ENCODE assay signal across 20 mouse cellular contexts in genomic region chr2:164886617-164887016, GRCm38 (mm10). TPM values are rescaled to one million over a fixed set of nuclear protein-coding genes. Genes with fewer than 3 reads are reported as not detected.
DNase-seq lines count a peak whose midpoint lies in the region; ATAC-seq and TF ChIP-seq lines count a peak whose summit lies in the region.
"Had no signal": no experiment of that assay in that cellular context is flagged by ENCODE, and none has a peak within 500 bp of the region (broad histone marks: within the 10 kb centered on the region; RNA-seq: fewer than 3 reads in every experiment).

No protein-coding gene starts in this region.

- H3K4me2 ChIP-seq in hindbrain, embryonic 12.5 days (replicated peaks): no peak overlapping the region
- H3K4me2 ChIP-seq in hindbrain, postnatal 0 days (ENCODE audit: low read depth, low read length): no peak overlapping the region
- H3K4me2 ChIP-seq: embryonic facial prominence, embryonic 13.5 days; forebrain, embryonic 12.5 days; heart, embryonic 12.5 days had no signal

- H3K27me3 ChIP-seq in hindbrain, embryonic 12.5 days: no peaks in the 10 kb centered on the region
- H3K27me3 ChIP-seq in hindbrain, postnatal 0 days (ENCODE audit: insufficient read depth, low read length): no peaks in the 10 kb centered on the region
- H3K27me3 ChIP-seq: embryonic facial prominence, embryonic 13.5 days; forebrain, embryonic 12.5 days; heart, embryonic 12.5 days had no signal

- intact Hi-C loops in left cerebral cortex, adult 2 months (cut with DNase I): loop anchor here (2.0 kb wide), 1 partner anchor 24 kb away; the partner anchor contains the start of gene Zfp335

- H3K9ac ChIP-seq in hindbrain, embryonic 12.5 days: no peak overlapping the region
- no peak overlapping the region for H3K9ac ChIP-seq in hindbrain, postnatal 0 days (replicated peaks; ENCODE audit: low read length)
- H3K9ac ChIP-seq: embryonic facial prominence, embryonic 13.5 days; forebrain, embryonic 12.5 days; heart, embryonic 12.5 days had no signal

- H3K36me3 ChIP-seq in hindbrain, embryonic 12.5 days: peaks cover 85% of the 10 kb centered on the region
- H3K36me3 ChIP-seq in hindbrain, postnatal 0 days (ENCODE audit: insufficient read depth, low read length): peaks cover 83% of the 10 kb centered on the region

- H3K9me3 ChIP-seq in hindbrain, embryonic 12.5 days (replicated peaks): no peaks in the 10 kb centered on the region
- no peaks in the 10 kb centered on the region for H3K9me3 ChIP-seq in hindbrain, postnatal 0 days (ENCODE audit: low read length)
- H3K9me3 ChIP-seq: embryonic facial prominence, embryonic 13.5 days; forebrain, embryonic 12.5 days; G1E; heart, embryonic 12.5 days; hindbrain, embryonic 10.5 days had no signal

- no peak for TF ChIP-seq CTCF in hindbrain, postnatal 0 days (IDR thresholded peaks at IDR 0.05; ENCODE audit: low read depth)
- no peak for TF ChIP-seq CTCF in left cerebral cortex, adult 2 months (IDR thresholded peaks at IDR 0.05)

- H3K4me3 ChIP-seq in hindbrain, embryonic 12.5 days: no peak overlapping the region
- H3K4me3 ChIP-seq in hindbrain, postnatal 0 days (ENCODE audit: low read length): no peak overlapping the region
- H3K4me3 ChIP-seq in left cerebral cortex, adult 2 months: no peak overlapping the region
- H3K4me3 ChIP-seq: embryonic facial prominence, embryonic 13.5 days; forebrain, embryonic 12.5 days; gastrocnemius, adult 2 months; heart, embryonic 12.5 days; hindbrain, embryonic 10.5 days had no signal

- 0 out of 2 replicates have a peak overlapping the region, but pooled peaks have one; percentile 35 for H3K27ac ChIP-seq in hindbrain, embryonic 12.5 days
- H3K27ac ChIP-seq in hindbrain, postnatal 0 days: no peak overlapping the region
- peak overlapping the region; percentile 74 for H3K27ac ChIP-seq in left cerebral cortex, adult 2 months
- H3K27ac ChIP-seq: embryonic facial prominence, embryonic 13.5 days; forebrain, embryonic 12.5 days; hindbrain, embryonic 10.5 days had no signal

- ATAC-seq in hindbrain, embryonic 12.5 days (ENCODE audit: low FRiP score): no peak
- no peak for ATAC-seq in hindbrain, postnatal 0 days
- ATAC-seq: CD4-positive, CD25-positive, alpha-beta regulatory T cell, adult 4 months had no signal

- H3K4me1 ChIP-seq in hindbrain, embryonic 12.5 days: peaks cover 3% of the 10 kb centered on the region; the same call in 1 of the 2 replicates
- no peaks in the 10 kb centered on the region for H3K4me1 ChIP-seq in hindbrain, postnatal 0 days (ENCODE audit: insufficient read depth, low read length)

- peak; percentile 5 for DNase-seq in cerebellum, adult 8-10 months
- DNase-seq in cerebellum, adult 18-20 months: no peak
- DNase-seq in hindbrain, postnatal 0 days (ENCODE audit: low spot score): no peak
- DNase-seq in left cerebral cortex, adult 2 months (ENCODE audit: extremely low spot score in 1 of 2, low spot score in 2 of 2): no peak
- DNase-seq in left cerebral cortex, adult 11 months (ENCODE audit: low spot score): no peak
- peak; percentile 29 to 42 for DNase-seq in right cerebral cortex, adult 2 months (ENCODE audit: low spot score in 2 of 2)
- no peak for DNase-seq in right cerebral cortex, postnatal 14 days
- DNase-seq: adrenal gland, adult 8-10 months; B cell, adult 2 months; cerebellum, adult 11 months; gastrocnemius, postnatal 25 days had no signal

- 95% methylated on average over 10 of the region's 10 CpGs for WGBS in hindbrain, embryonic 12.5 days
- WGBS in hindbrain, postnatal 0 days: 89% methylated on average over 10 of the region's 10 CpGs

RNA-seq across cellular contexts. Expression of gene Pcif1, which starts 7.5 kb away (rescaled TPM):
- 85.2 and 87.6 TPM in 2 replicates for polyA plus RNA-seq in hindbrain, embryonic 12.5 days (2016; fragmentation: Nextera tagmentation; extraction: Ambion mirVana)
- 76.7 and 83.7 TPM in 2 replicates for total RNA-seq in hindbrain, postnatal 0 days (2014; rRNA removed)
- polyA plus RNA-seq in hindbrain, postnatal 0 days (2015; fragmentation: Nextera tagmentation; extraction: Ambion mirVana): 107 and 108 TPM in 2 replicates
- 10 to 100 TPM; 44.8 to 48.8 TPM for total RNA-seq in left cerebral cortex, adult 2 months (2021)

RNA-seq across cellular contexts. Expression of gene Zfp335, which starts 24.9 kb away (rescaled TPM):
- 17.3 and 18.2 TPM in 2 replicates for polyA plus RNA-seq in hindbrain, embryonic 12.5 days (2016; fragmentation: Nextera tagmentation; extraction: Ambion mirVana)
- 26.5 and 28.3 TPM in 2 replicates for total RNA-seq in hindbrain, postnatal 0 days (2014; rRNA removed)
- 9.0 and 9.2 TPM in 2 replicates for polyA plus RNA-seq in hindbrain, postnatal 0 days (2015; fragmentation: Nextera tagmentation; extraction: Ambion mirVana)
- total RNA-seq in left cerebral cortex, adult 2 months (2021): 10 to 100 TPM; 27.2 to 28.0 TPM

RNA-seq across cellular contexts. Expression of gene Pltp, which starts 29.1 kb away (rescaled TPM):
- polyA plus RNA-seq in hindbrain, embryonic 12.5 days (2016; fragmentation: Nextera tagmentation; extraction: Ambion mirVana): 77.3 and 78.5 TPM in 2 replicates
- 76.2 and 88.7 TPM in 2 replicates for total RNA-seq in hindbrain, postnatal 0 days (2014; rRNA removed)
- polyA plus RNA-seq in hindbrain, postnatal 0 days (2015; fragmentation: Nextera tagmentation; extraction: Ambion mirVana): 99.6 and 117 TPM in 2 replicates
- total RNA-seq in left cerebral cortex, adult 2 months (2021): 10 to 100 TPM; 78.1 to 82.4 TPM
- total RNA-seq: G1E; granulocyte monocyte progenitor cell, adult 5-6 weeks had no signal
- polyA plus RNA-seq: G1E had no signal

RNA-seq across cellular contexts. Expression of gene Neurl2, which starts 53.4 kb away (rescaled TPM):
- 5.5 and 6.1 TPM in 2 replicates for polyA plus RNA-seq in hindbrain, embryonic 12.5 days (2016; fragmentation: Nextera tagmentation; extraction: Ambion mirVana)
- 8.7 and 12.1 TPM in 2 replicates for total RNA-seq in hindbrain, postnatal 0 days (2014; rRNA removed)
- 7.2 and 7.6 TPM in 2 replicates for polyA plus RNA-seq in hindbrain, postnatal 0 days (2015; fragmentation: Nextera tagmentation; extraction: Ambion mirVana)
- total RNA-seq in left cerebral cortex, adult 2 months (2021): 1 to 10 TPM; 3.9 to 5.3 TPM

RNA-seq across cellular contexts. Expression of gene Ctsa, which starts 53.9 kb away (rescaled TPM):
- polyA plus RNA-seq in hindbrain, embryonic 12.5 days (2016; fragmentation: Nextera tagmentation; extraction: Ambion mirVana): 108 and 112 TPM in 2 replicates
- 135 and 147 TPM in 2 replicates for total RNA-seq in hindbrain, postnatal 0 days (2014; rRNA removed)
- 112 and 116 TPM in 2 replicates for polyA plus RNA-seq in hindbrain, postnatal 0 days (2015; fragmentation: Nextera tagmentation; extraction: Ambion mirVana)
- 10 to 100 TPM; 89.5 to 96.2 TPM for total RNA-seq in left cerebral cortex, adult 2 months (2021)

Comparison
In these comparisons a context has a peak if more than half of its experiments do, and no peak if none do; other contexts are left out.
1. DNase-seq: peak in cerebellum, adult 8-10 months (single experiment) and right cerebral cortex, adult 2 months (2 of 2); none in cerebellum, adult 18-20 months (0 of 2), hindbrain, postnatal 0 days (single experiment), left cerebral cortex, adult 2 months (0 of 2), left cerebral cortex, adult 11 months (single experiment) and right cerebral cortex, postnatal 14 days (single experiment).